13 mouse cellular contexts compared by ENCODE assay signal in genomic region chr5:36809123-36809522, GRCm38 (mm10). TPM values are rescaled to one million over a fixed set of nuclear protein-coding genes. Genes with fewer than 3 reads are reported as not detected.
"Had no signal": no experiment of that assay in that cellular context is flagged by ENCODE, and none has a peak within 500 bp of the region (broad histone marks: within the 10 kb centered on the region; RNA-seq: fewer than 3 reads in every experiment).

No protein-coding gene starts in this region.

- H3K27ac ChIP-seq: limb, embryonic 12.5 days; liver, embryonic 14.5 days; midbrain, embryonic 12.5 days; stomach, embryonic 15.5 days had no signal

- H3K36me3 ChIP-seq: limb, embryonic 12.5 days; midbrain, embryonic 12.5 days; stomach, embryonic 15.5 days had no signal

- H3K4me2 ChIP-seq: limb, embryonic 12.5 days; midbrain, embryonic 12.5 days; stomach, embryonic 15.5 days had no signal

- H3K9ac ChIP-seq: limb, embryonic 12.5 days; liver, embryonic 14.5 days; midbrain, embryonic 12.5 days; stomach, embryonic 15.5 days had no signal

- H3K4me3 ChIP-seq: limb, embryonic 12.5 days; midbrain, embryonic 12.5 days; stomach, embryonic 15.5 days had no signal

- DNase-seq: kidney, postnatal 36 days; liver; lung, adult 18-20 months; right cerebral cortex, postnatal 14 days; thymus, postnatal 4 days had no signal

- H3K27me3 ChIP-seq: limb, embryonic 12.5 days; midbrain, embryonic 12.5 days; stomach, embryonic 15.5 days had no signal

- ATAC-seq: midbrain, embryonic 16.5 days had no signal

- H3K9me3 ChIP-seq: limb, embryonic 12.5 days; midbrain, embryonic 12.5 days; stomach, embryonic 15.5 days had no signal

- H3K4me1 ChIP-seq: midbrain, embryonic 12.5 days; stomach, embryonic 15.5 days had no signal

RNA-seq across cellular contexts. Expression of gene Ppp2r2c, which starts 59.2 kb away (rescaled TPM):
- total RNA-seq: megakaryocyte-erythroid progenitor cell, adult 5-6 weeks had no signal
- polyA plus RNA-seq: kidney, embryonic 16.5 days; liver, embryonic 14.5 days; thymus, postnatal 0 days had no signal
